Mouse (Mus musculus) brain, adult 2 months (tissue): ENCODE results near the gene Mark2.

Source experiments
- DNase-seq: peaks from one replicate; pipeline ENCODE4 v3.0.0; 2011; ENCODE audit warnings: low read depth, low spot score

Gene Mark2

GRCm38 (mm10) chr19:7267091-7267741 lies 74.4 kb downstream of the Mark2 start, which contains the start of gene Rcor2:
TSS of gene Rcor2 (plus strand) at chr19:7267325.
- peak; percentile 71 for DNase-seq

- no peak for DNase-seq
Observed at GRCm38 (mm10) chr19:7266421-7266831, 75.2 kb downstream of the Mark2 start.

- DNase-seq: no peak
Observed at GRCm38 (mm10) chr19:7265478-7266191, 76.0 kb downstream of the Mark2 start.

GRCm38 (mm10) chr19:7264766-7265331 lies 76.8 kb downstream of the Mark2 start:
- no peak for DNase-seq

GRCm38 (mm10) chr19:7264088-7264765 lies 77.4 kb downstream of the Mark2 start:
- peak; percentile 90 for DNase-seq

GRCm38 (mm10) chr19:7262592-7262991 lies 79.1 kb downstream of the Mark2 start:
- no peak for DNase-seq

GRCm38 (mm10) chr19:7261964-7262363 lies 79.7 kb downstream of the Mark2 start:
- no peak for DNase-seq

- DNase-seq: no peak
Observed at GRCm38 (mm10) chr19:7261476-7261875, 80.2 kb downstream of the Mark2 start.

GRCm38 (mm10) chr19:7257881-7258280 lies 83.8 kb downstream of the Mark2 start:
- peak; percentile 71 for DNase-seq

GRCm38 (mm10) chr19:7246021-7246420 lies 95.6 kb downstream of the Mark2 start:
- DNase-seq: no peak

- DNase-seq: peak; percentile 98
Observed at GRCm38 (mm10) chr19:7240782-7241690, 100.6 kb downstream of the Mark2 start, which contains the start of gene Naa40. TSS of gene Naa40 (minus strand) at chr19:7241183.

GRCm38 (mm10) chr19:7240291-7240690 lies 101.4 kb downstream of the Mark2 start:
- no peak for DNase-seq

GRCm38 (mm10) chr19:7239574-7239973 lies 102.1 kb downstream of the Mark2 start:
- DNase-seq: no peak

- DNase-seq: no peak
Observed at GRCm38 (mm10) chr19:7236742-7237141, 104.9 kb downstream of the Mark2 start.

GRCm38 (mm10) chr19:7236011-7236410 lies 105.6 kb downstream of the Mark2 start:
- DNase-seq: no peak

- DNase-seq: no peak
Observed at GRCm38 (mm10) chr19:7235461-7235860, 106.2 kb downstream of the Mark2 start.

- peak; percentile 94 for DNase-seq
Observed at GRCm38 (mm10) chr19:7234537-7235221, 107.0 kb downstream of the Mark2 start.

- no peak for DNase-seq
Observed at GRCm38 (mm10) chr19:7226511-7226914, 115.1 kb downstream of the Mark2 start.
